Mouse (Mus musculus) CH12.LX (cell line): ENCODE measurements around the gene Dtnb. TPM values are rescaled to one million over a fixed set of nuclear protein-coding genes. Genes with fewer than 3 reads are reported as not detected.

Source experiments
- DNase-seq: peaks from one replicate; pipeline ENCODE4 v3.0.0-alpha.2; 2013; ENCODE audit errors: extremely low read depth
- H3K27ac ChIP-seq: 2 replicates; pipeline ENCODE4 v1.5.1; 2012; ENCODE audit warnings: low read depth, mild to moderate bottlenecking, control low read depth, moderate library complexity; ENCODE audit not compliant: insufficient read depth
- H3K27me3 ChIP-seq: replicated peaks from 2 replicates; pipeline ENCODE3; 2012; ENCODE audit warnings: inconsistent platforms
- H3K36me3 ChIP-seq, 2 experiments: replicated peaks in 1 of 2; 2 replicates each; pipeline versions ENCODE3 to v1.6.1; 2012; ENCODE audit warnings: inconsistent platforms in 1 of 2, low read length in 1 of 2, mild to moderate bottlenecking in 1 of 2, mixed read lengths in 1 of 2, moderate library complexity in 1 of 2; ENCODE audit not compliant: control insufficient read depth in 1 of 2, insufficient read depth in 1 of 2
- H3K4me1 ChIP-seq, 2 experiments: 2 replicates each; pipeline ENCODE4 v1.6.1; 2012; ENCODE audit warnings: inconsistent platforms in 1 of 2, moderate library complexity in 1 of 2; ENCODE audit not compliant: insufficient read depth in 2 of 2, control insufficient read depth in 1 of 2
- H3K4me2 ChIP-seq: 2 replicates; pipeline ENCODE4 v1.6.1; 2012; ENCODE audit warnings: low read depth, mild to moderate bottlenecking, control low read depth; ENCODE audit not compliant: poor library complexity, insufficient read depth, severe bottlenecking
- H3K4me3 ChIP-seq, 3 experiments: fragments of 150-350 bp in 1 of 3; sonication (generic) in 1 of 3; replicated peaks in 1 of 3; 2 replicates each; pipeline versions ENCODE3 to v1.5.1; 2011 to 2012; ENCODE audit warnings: low read depth in 2 of 3, low read length in 2 of 3, mild to moderate bottlenecking in 2 of 3, moderate library complexity in 2 of 3, control low read depth in 1 of 3, improper control_type of control experiment in 1 of 3, inconsistent platforms in 1 of 3, mixed read lengths in 1 of 3; ENCODE audit not compliant: poor library complexity in 1 of 3
- H3K79me2 ChIP-seq: replicated peaks from 2 replicates; pipeline ENCODE4 v1.6.1; 2012; ENCODE audit warnings: mild to moderate bottlenecking, moderate library complexity; ENCODE audit not compliant: control insufficient read depth, poor library complexity, insufficient read depth, severe bottlenecking; ENCODE audit errors: extremely low read depth
- H3K9ac ChIP-seq: 2 replicates; pipeline ENCODE4 v1.6.1; 2012; ENCODE audit warnings: low read depth, mild to moderate bottlenecking, control low read depth, moderate library complexity; ENCODE audit not compliant: insufficient read depth
- H3K9me3 ChIP-seq: replicated peaks from 2 replicates; pipeline ENCODE3; 2012; ENCODE audit warnings: low read length, inconsistent platforms, mixed read lengths
- BHLHE40 ChIP-seq: IDR thresholded peaks from 2 replicates; pipeline ENCODE4 v1.6.1; 2011; ENCODE audit warnings: mild to moderate bottlenecking, low read depth, low read length, improper control_type of control experiment
- CTCF ChIP-seq, 2 experiments: IDR thresholded peaks in 1 of 2; conservative IDR thresholded peaks in 1 of 2; 2 replicates each; pipeline ENCODE4 v1.5.1; 2011 to 2012; ENCODE audit warnings: low read depth in 2 of 2, low read length in 2 of 2, improper control_type of control experiment in 1 of 2, inconsistent platforms in 1 of 2, mild to moderate bottlenecking in 1 of 2, moderate library complexity in 1 of 2
- ELF1 ChIP-seq: IDR thresholded peaks from 2 replicates; pipeline ENCODE4 v1.6.1; 2014; ENCODE audit warnings: low read depth, mild to moderate bottlenecking, inconsistent platforms, low read length, improper control_type of control experiment
- EP300 ChIP-seq: IDR thresholded peaks from 2 replicates; pipeline ENCODE4 v1.6.1; 2011; ENCODE audit warnings: low read length, improper control_type of control experiment
- ETS1 ChIP-seq: conservative IDR thresholded peaks from 2 replicates; pipeline ENCODE4 v1.6.1; 2012; ENCODE audit warnings: low read depth, mild to moderate bottlenecking, inconsistent platforms, low read length, improper control_type of control experiment, moderate library complexity
- IRF4 ChIP-seq: IDR thresholded peaks from 2 replicates; pipeline ENCODE4 v1.6.1; 2014; ENCODE audit warnings: low read depth, mild to moderate bottlenecking, inconsistent platforms, low read length, improper control_type of control experiment
- JUN ChIP-seq: IDR thresholded peaks from 2 replicates; pipeline ENCODE4 v1.6.1; 2011; ENCODE audit warnings: low read depth, mild to moderate bottlenecking, low read length, improper control_type of control experiment, moderate library complexity; ENCODE audit not compliant: insufficient read depth
- JUND ChIP-seq: conservative IDR thresholded peaks from 2 replicates; pipeline ENCODE4 v1.6.1; 2011; ENCODE audit warnings: low read depth, low read length, improper control_type of control experiment
- KAT2A ChIP-seq: IDR thresholded peaks from 2 replicates; pipeline ENCODE4 v1.6.1; 2012; ENCODE audit warnings: low read length, improper control_type of control experiment, inconsistent platforms; ENCODE audit not compliant: insufficient replicate concordance
- MAFK ChIP-seq: IDR thresholded peaks from 2 replicates; pipeline ENCODE4 v1.6.1; 2011; ENCODE audit warnings: low read length, improper control_type of control experiment; ENCODE audit not compliant: insufficient replicate concordance
- MAX ChIP-seq: IDR thresholded peaks from 2 replicates; pipeline ENCODE4 v1.6.1; 2011; ENCODE audit warnings: low read length, improper control_type of control experiment
- MAZ ChIP-seq: IDR thresholded peaks from 2 replicates; pipeline ENCODE4 v1.6.1; 2012; ENCODE audit warnings: low read depth, mild to moderate bottlenecking, inconsistent platforms, low read length, improper control_type of control experiment, moderate library complexity
- MXI1 ChIP-seq: IDR thresholded peaks from 2 replicates; pipeline ENCODE4 v1.6.1; 2011; ENCODE audit warnings: mild to moderate bottlenecking, low read depth, low read length, improper control_type of control experiment
- MYC ChIP-seq: IDR thresholded peaks from 2 replicates; pipeline ENCODE4 v1.6.1; 2011; ENCODE audit warnings: low read depth, mild to moderate bottlenecking, improper control_type of control experiment, low read length
- NELFE ChIP-seq: IDR thresholded peaks from 2 replicates; pipeline ENCODE4 v1.6.1; 2011; ENCODE audit warnings: low read depth, low read length, improper control_type of control experiment
- NRF1 ChIP-seq: IDR thresholded peaks from 2 replicates; pipeline ENCODE4 v1.6.1; 2014; ENCODE audit warnings: low read depth, mild to moderate bottlenecking, inconsistent platforms, low read length, improper control_type of control experiment, moderate library complexity
- PAX5 ChIP-seq: IDR thresholded peaks from 2 replicates; pipeline ENCODE4 v1.6.1; 2012; ENCODE audit warnings: low read length, inconsistent platforms, mixed read lengths
- POLR2A ChIP-seq: IDR thresholded peaks from 2 replicates; pipeline ENCODE4 v1.6.1; 2011; ENCODE audit warnings: low read depth, mild to moderate bottlenecking, improper control_type of control experiment, low read length
- POLR2AphosphoS2 ChIP-seq: IDR thresholded peaks from 2 replicates; pipeline ENCODE4 v1.6.1; 2011; ENCODE audit warnings: low read depth, low read length, improper control_type of control experiment
- RAD21 ChIP-seq: IDR thresholded peaks from 2 replicates; pipeline ENCODE4 v1.6.1; 2011; ENCODE audit warnings: low read depth, mild to moderate bottlenecking, low read length, improper control_type of control experiment, moderate library complexity
- SMC3 ChIP-seq: IDR thresholded peaks from 2 replicates; pipeline ENCODE4 v1.6.1; 2011; ENCODE audit warnings: low read depth, low read length, improper control_type of control experiment
- UBTF ChIP-seq: IDR thresholded peaks from 2 replicates; pipeline ENCODE4 v1.6.1; 2012; ENCODE audit warnings: low read depth, mild to moderate bottlenecking, inconsistent platforms, low read length, improper control_type of control experiment, moderate library complexity
- USF1 ChIP-seq: IDR thresholded peaks from 2 replicates; pipeline ENCODE4 v1.6.1; 2014; ENCODE audit warnings: low read depth, mild to moderate bottlenecking, inconsistent platforms, low read length, improper control_type of control experiment
- ZC3H11A ChIP-seq: IDR thresholded peaks from 2 replicates; pipeline ENCODE4 v1.6.1; 2012; ENCODE audit warnings: low read depth, mild to moderate bottlenecking, inconsistent platforms, low read length, improper control_type of control experiment
- ZKSCAN1 ChIP-seq: IDR thresholded peaks from 2 replicates; pipeline ENCODE4 v1.6.1; 2012; ENCODE audit warnings: low read depth, inconsistent platforms, low read length, improper control_type of control experiment, borderline replicate concordance
- ZMIZ1 ChIP-seq: IDR thresholded peaks from 2 replicates; pipeline ENCODE4 v1.6.1; 2012; ENCODE audit warnings: low read depth, mild to moderate bottlenecking, inconsistent platforms, low read length, improper control_type of control experiment
- dilution Hi-C: fragments of 300-500 bp; cut with MboI; formaldehyde crosslinking; loops from 2 replicates; pipeline ENCODE4 v1.14.3; 2020; ENCODE audit warnings: low sequenced_read_pairs; ENCODE audit not compliant: extremely low pct_unique_long_range_greater_than_20kb, extremely low pct_ligation_motif_present
- in situ Hi-C: fragments of 300-500 bp; cut with MboI; formaldehyde crosslinking; loops from 3 replicates; pipeline ENCODE4 v1.14.3; 2019; ENCODE audit warnings: low sequenced_read_pairs, low pct_ligation_motif_present, low pct_unique_long_range_greater_than_20kb, mixed read lengths
- polyA plus RNA-seq: library from polyadenylated mRNA; unstranded; fragments of >175 nt; gene quantifications from 2 replicates; pipeline ENCODE4 v1.2.1, GENCODE M21; 2012; ENCODE audit warnings: low read depth; ENCODE audit not compliant: insufficient read length
- total RNA-seq, 2 experiments: library from RNA; depleted of rRNA; stranded (reverse); fragments of 300-350 nt in 1 of 2; fragments of >200 nt in 1 of 2; gene quantifications; 2 replicates each; pipeline ENCODE4 v1.2.3; 2012 to 2014

The Dtnb gene
- total and polyA plus RNA-seq, 3 experiments = 8.1 to 26.0 (median 17.4) TPM

DNA sequence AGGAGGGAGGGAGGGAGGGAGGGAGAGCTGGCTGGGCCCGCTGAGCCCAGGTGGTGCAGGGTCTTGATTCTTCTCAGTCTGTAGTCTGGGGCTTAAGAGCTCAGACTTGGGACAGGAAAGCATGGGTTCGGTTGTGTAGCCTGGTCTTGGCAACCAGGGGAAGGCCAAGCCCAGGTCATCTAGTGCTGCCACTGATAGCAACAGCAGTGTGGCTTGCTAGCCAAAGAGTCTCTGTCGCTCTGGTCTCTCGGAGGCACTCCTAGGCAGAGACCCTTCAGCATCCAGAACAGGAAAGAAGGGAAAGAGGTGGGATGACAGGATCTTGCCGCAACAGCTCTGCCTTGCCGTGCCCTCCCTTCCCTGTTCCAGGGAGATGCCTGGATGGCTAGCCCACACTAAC lies 240.1 kb downstream of the Dtnb start:
- in situ Hi-C loops (no loop called here), dilution Hi-C loops (no loop called here)
- no peak for DNase-seq
- Histone ChIP-seq H3K27me3 (no peaks in the 10 kb centered on the region), H3K4me3 (no peak overlapping the region), H3K4me2 (no peak overlapping the region), H3K4me1 (peaks cover 11 to 63% of the 10 kb centered on the region in 2 experiments), H3K9me3 (no peaks in the 10 kb centered on the region), H3K27ac (no peak overlapping the region), H3K36me3 (peaks cover 2 to 50% of the 10 kb centered on the region in 2 experiments), H3K9ac (no peak overlapping the region), H3K79me2 (peaks cover 2% of the 10 kb centered on the region; the same call in 1 of the 2 replicates)
- TF ChIP-seq ZKSCAN1 (no peak), POLR2AphosphoS2 (no peak), MXI1 (no peak), MAX (no peak), IRF4 (no peak), JUND (no peak), NELFE (no peak), CTCF (conservative IDR thresholded peaks at IDR 0.05 in 1 of 2, IDR thresholded peaks at IDR 0.05 in 1 of 2; ENCODE audit: low read depth in 2 of 2, low read length in 2 of 2) (no peak), BHLHE40 (no peak), RAD21 (no peak), SMC3 (no peak)

DNA sequence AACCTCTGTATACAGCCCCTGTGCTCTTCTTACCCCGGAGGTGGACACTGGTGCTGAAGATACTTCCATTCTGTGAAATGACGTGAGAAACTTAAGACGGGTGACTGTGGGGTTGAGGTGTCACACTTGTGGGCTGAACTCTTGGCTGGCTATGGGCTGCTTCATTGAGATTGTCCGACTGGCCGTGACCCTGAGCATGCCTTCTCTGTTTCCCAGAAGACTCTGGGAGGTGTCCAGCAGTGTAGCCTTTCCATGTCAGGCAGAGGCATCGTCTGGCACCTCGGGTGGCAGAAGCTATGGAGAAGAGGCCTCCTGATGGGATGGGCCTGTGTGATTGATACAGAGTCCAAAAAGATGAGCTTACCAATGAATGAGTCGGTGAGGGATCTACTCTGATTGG lies 241.0 kb downstream of the Dtnb start:
- no peaks in the 10 kb centered on the region for H3K27me3 ChIP-seq
- TF ChIP-seq UBTF (no peak), USF1 (no peak), POLR2AphosphoS2 (no peak), NELFE (no peak), JUN (no peak), ZMIZ1 (no peak), EP300 (no peak), PAX5 (no peak), NRF1 (no peak), ZKSCAN1 (no peak), MYC (no peak), MAX (no peak), MAZ (no peak), MAFK (no peak), ZC3H11A (no peak), ETS1 (no peak), ELF1 (no peak), POLR2A (no peak), KAT2A (no peak), SMC3 (no peak)
- TF ChIP-seq, all 38 proteins: peak for 0
- Histone ChIP-seq H3K4me2 (no peak overlapping the region), H3K9ac (no peak overlapping the region), H3K27ac (no peak overlapping the region), H3K79me2 (peaks cover 2% of the 10 kb centered on the region; the same call in 1 of the 2 replicates), H3K4me3 (no peak overlapping the region), H3K9me3 (no peaks in the 10 kb centered on the region), H3K4me1 (peaks cover 11 to 60% of the 10 kb centered on the region in 2 experiments), H3K36me3 (peaks cover 2 to 58% of the 10 kb centered on the region in 2 experiments)
- DNase-seq = no peak
- in situ Hi-C loops = no loop called here
- dilution Hi-C loops = no loop called here
